Mouse (Mus musculus): ENCODE measurements around the gene Tex16. TPM values are rescaled to one million over a fixed set of nuclear protein-coding genes. Genes with fewer than 3 reads are reported as not detected.

Gene Tex16
- not detected in 2 replicates for polyA plus RNA-seq (2012; rRNA removed; ENCODE audit: low replicate concordance)

DNA sequence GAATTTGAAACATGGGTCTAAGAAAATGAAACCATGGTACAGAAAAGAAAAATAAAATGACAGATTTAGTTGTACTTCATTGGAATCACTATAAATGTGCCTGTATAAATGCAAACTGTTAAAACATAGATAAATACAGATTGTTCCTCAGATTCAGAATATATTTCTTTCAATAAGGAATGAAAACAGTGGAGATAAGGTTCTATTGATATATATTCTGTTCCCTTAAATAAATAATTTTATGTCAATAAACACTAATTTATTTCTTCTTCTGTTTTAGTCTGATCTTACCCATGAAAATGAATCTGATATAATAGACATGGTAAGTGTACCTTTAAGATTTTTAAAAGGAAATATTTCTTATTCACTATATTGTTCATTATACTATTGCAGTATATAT is at the start of gene Tex16:
Tex16 (plus strand) TSS at position 301 of the 400 bp plus-strand sequence.

Other genes starting within 250 kb of the Tex16 start
- not detected in 2 replicates for gene Gm45194, start 119.6 kb upstream of the Tex16 start, polyA plus RNA-seq (2012; rRNA removed; ENCODE audit: low replicate concordance)
- gene 4933403O08Rik, start 228.0 kb downstream of the Tex16 start, polyA plus RNA-seq (2012; rRNA removed; ENCODE audit: low replicate concordance) = not detected in 2 replicates